Mouse (Mus musculus): ENCODE measurements around the gene Dnajb3. TPM values are rescaled to one million over a fixed set of nuclear protein-coding genes. Genes with fewer than 3 reads are reported as not detected.

Gene Dnajb3
- total and polyA plus RNA-seq, 2 experiments from 2014 or later, result 6.9 to 11.8 TPM

DNA sequence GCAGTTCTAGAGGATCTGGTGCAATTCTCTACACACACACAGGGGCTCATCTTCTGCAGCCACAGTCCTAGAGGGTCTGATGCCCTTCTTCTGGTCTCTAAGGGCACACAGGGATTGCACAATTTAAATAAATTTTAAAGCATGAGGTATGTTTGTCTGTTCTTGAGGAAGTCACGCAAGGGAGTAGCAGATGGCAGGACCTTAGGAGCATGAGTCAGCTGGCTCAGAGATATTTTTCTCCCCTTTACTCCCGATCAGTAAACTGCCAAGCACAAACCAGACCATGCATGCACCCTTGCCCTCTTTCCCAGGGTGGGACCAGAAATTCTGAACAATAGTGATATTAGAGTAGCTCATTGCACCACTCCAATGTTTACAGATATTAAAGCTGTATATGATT is 47.2 kb downstream of the Dnajb3 start:
- Histone ChIP-seq H3K27me3 (ENCODE audit: insufficient read depth, low read length) (no peaks in the 10 kb centered on the region), H3K4me1 (ENCODE audit: insufficient read depth, low read length) (no peaks in the 10 kb centered on the region), H3K4me3 (ENCODE audit: low read depth, low read length) (no peak overlapping the region), H3K4me2 (ENCODE audit: low read depth, low read length, poor library complexity, severe bottlenecking) (no peak overlapping the region), H3K9me3 (ENCODE audit: low read length) (no peaks in the 10 kb centered on the region), H3K27ac (ENCODE audit: low read depth, low read length) (no peak overlapping the region), H3K36me3 (ENCODE audit: insufficient read depth, low read length) (no peaks in the 10 kb centered on the region), H3K9ac (replicated peaks; ENCODE audit: low read length, poor library complexity, severe bottlenecking) (no peak overlapping the region)
- 92% methylated on average over 2 of the region's 2 CpGs for WGBS
- ATAC-seq (ENCODE audit: low FRiP score), result no peak
- DNase-seq (ENCODE audit: low spot score), result no peak
- TF ChIP-seq CTCF (IDR thresholded peaks at IDR 0.05), result no peak

Other genes starting within 250 kb of the Dnajb3 start
- 15.8 and 18.5 TPM in 2 replicates for gene Usp40, start 197.2 kb downstream of the Dnajb3 start, total RNA-seq (2014; rRNA removed)
- gene Usp40, start 197.2 kb downstream of the Dnajb3 start, polyA plus RNA-seq (2015; fragmentation: Nextera tagmentation; extraction: Ambion mirVana), result 8.4 and 9.8 TPM in 2 replicates
- not detected in 2 replicates for gene Ugt1a10, start 150.4 kb downstream of the Dnajb3 start, total RNA-seq (2014; rRNA removed)
- gene Ugt1a10, start 150.4 kb downstream of the Dnajb3 start, polyA plus RNA-seq (2015; fragmentation: Nextera tagmentation; extraction: Ambion mirVana), result not detected in 2 replicates
- gene Ugt1a9, start 135.0 kb downstream of the Dnajb3 start, total RNA-seq (2014; rRNA removed), result not detected in 2 replicates
- gene Ugt1a9, start 135.0 kb downstream of the Dnajb3 start, polyA plus RNA-seq (2015; fragmentation: Nextera tagmentation; extraction: Ambion mirVana), result not detected in 2 replicates
- gene Ugt1a8, start 118.0 kb downstream of the Dnajb3 start, total RNA-seq (2014; rRNA removed), result not detected in 2 replicates
- not detected in 2 replicates for gene Ugt1a8, start 118.0 kb downstream of the Dnajb3 start, polyA plus RNA-seq (2015; fragmentation: Nextera tagmentation; extraction: Ambion mirVana)
- 1.0 and 1.5 TPM in 2 replicates for gene Ugt1a7c, start 110.7 kb downstream of the Dnajb3 start, total RNA-seq (2014; rRNA removed)
- 1.6 and 2.7 TPM in 2 replicates for gene Ugt1a7c, start 110.7 kb downstream of the Dnajb3 start, polyA plus RNA-seq (2015; fragmentation: Nextera tagmentation; extraction: Ambion mirVana)
- gene Ugt1a6b, start 102.5 kb downstream of the Dnajb3 start, total RNA-seq (2014; rRNA removed), result 0.94 and 1.9 TPM in 2 replicates
- not detected in 2 replicates for gene Ugt1a6b, start 102.5 kb downstream of the Dnajb3 start, polyA plus RNA-seq (2015; fragmentation: Nextera tagmentation; extraction: Ambion mirVana)
- 1.1 and 3.8 TPM in 2 replicates for gene Ugt1a6a, start 71.0 kb downstream of the Dnajb3 start, total RNA-seq (2014; rRNA removed)
- gene Ugt1a6a, start 71.0 kb downstream of the Dnajb3 start, polyA plus RNA-seq (2015; fragmentation: Nextera tagmentation; extraction: Ambion mirVana), result 1.7 and 2.3 TPM in 2 replicates
- gene Ugt1a5, start 39.8 kb downstream of the Dnajb3 start, total RNA-seq (2014; rRNA removed), result not detected in 2 replicates
- gene Ugt1a5, start 39.8 kb downstream of the Dnajb3 start, polyA plus RNA-seq (2015; fragmentation: Nextera tagmentation; extraction: Ambion mirVana), result not detected in 2 replicates
- gene Ugt1a2, start 5.2 kb downstream of the Dnajb3 start, total RNA-seq (2014; rRNA removed), result not detected in 2 replicates
- not detected in 2 replicates for gene Ugt1a2, start 5.2 kb downstream of the Dnajb3 start, polyA plus RNA-seq (2015; fragmentation: Nextera tagmentation; extraction: Ambion mirVana)
- not detected in 2 replicates for gene Ugt1a1, start 6.2 kb upstream of the Dnajb3 start, total RNA-seq (2014; rRNA removed)
- gene Ugt1a1, start 6.2 kb upstream of the Dnajb3 start, polyA plus RNA-seq (2015; fragmentation: Nextera tagmentation; extraction: Ambion mirVana), result not detected in 2 replicates
- not detected in 2 replicates for gene Mroh2a, start 21.2 kb upstream of the Dnajb3 start, total RNA-seq (2014; rRNA removed)
- gene Mroh2a, start 21.2 kb upstream of the Dnajb3 start, polyA plus RNA-seq (2015; fragmentation: Nextera tagmentation; extraction: Ambion mirVana), result 0.56 and 1.2 TPM in 2 replicates
- gene Hjurp, start 71.9 kb upstream of the Dnajb3 start, total RNA-seq (2014; rRNA removed), result 88.0 and 96.8 TPM in 2 replicates
- gene Hjurp, start 71.9 kb upstream of the Dnajb3 start, polyA plus RNA-seq (2015; fragmentation: Nextera tagmentation; extraction: Ambion mirVana), result 42.3 and 45.9 TPM in 2 replicates
- 1.2 TPM in 2 replicates for gene Trpm8, start 71.9 kb upstream of the Dnajb3 start, total RNA-seq (2014; rRNA removed)
- gene Trpm8, start 71.9 kb upstream of the Dnajb3 start, polyA plus RNA-seq (2015; fragmentation: Nextera tagmentation; extraction: Ambion mirVana), result 0.21 and 0.29 TPM in 2 replicates
- gene Spp2, start 201.2 kb upstream of the Dnajb3 start, total RNA-seq (2014; rRNA removed), result 2.8 TPM in 1 of 2 replicates, not detected in the other
- gene Spp2, start 201.2 kb upstream of the Dnajb3 start, polyA plus RNA-seq (2015; fragmentation: Nextera tagmentation; extraction: Ambion mirVana), result 1.3 and 2.4 TPM in 2 replicates

All from midbrain, postnatal 0 days (tissue).